Mouse (Mus musculus): ENCODE data around the gene Man1a. TPM values are rescaled to one million over a fixed set of nuclear protein-coding genes. Genes with fewer than 3 reads are reported as not detected.

Man1a gene
- polyA plus RNA-seq, 1 experiment from 2014 or later: 3.3 TPM

GRCm38 (mm10) chr10:53941597-53941996 lies 134.8 kb downstream of the Man1a start:
- Histone ChIP-seq H3K4me3 (ENCODE audit: low read depth, low read length) (no peak overlapping the region), H3K4me1 (ENCODE audit: control insufficient read depth, insufficient read depth, low read length) (no peaks in the 10 kb centered on the region), H3K9me3 (ENCODE audit: control insufficient read depth, low read length) (no peaks in the 10 kb centered on the region), H3K27me3 (ENCODE audit: control insufficient read depth, insufficient read depth, low read length) (no peaks in the 10 kb centered on the region), H3K9ac (ENCODE audit: low read length) (no peak overlapping the region), H3K36me3 (ENCODE audit: control insufficient read depth, insufficient read depth, low read length) (no peaks in the 10 kb centered on the region), H3K4me2 (ENCODE audit: low read depth, severe bottlenecking) (no peak overlapping the region), H3K27ac (replicated peaks; ENCODE audit: low read depth, low read length) (no peak overlapping the region)
- WGBS: 68% methylated on average over 7 of the region's 7 CpGs
- no peak for ATAC-seq (ENCODE audit: insufficient number of reproducible peaks, low FRiP score, low TSS enrichment, low read depth)
- no peak for DNase-seq (ENCODE audit: low spot score)

- Histone ChIP-seq H3K36me3 (ENCODE audit: control insufficient read depth, insufficient read depth, low read length) (no peaks in the 10 kb centered on the region), H3K27me3 (ENCODE audit: control insufficient read depth, insufficient read depth, low read length) (no peaks in the 10 kb centered on the region), H3K4me2 (ENCODE audit: low read depth, severe bottlenecking) (no peak overlapping the region), H3K9ac (ENCODE audit: low read length) (no peak overlapping the region), H3K4me1 (ENCODE audit: control insufficient read depth, insufficient read depth, low read length) (no peaks in the 10 kb centered on the region), H3K27ac (replicated peaks; ENCODE audit: low read depth, low read length) (no peak overlapping the region), H3K9me3 (ENCODE audit: control insufficient read depth, low read length) (no peaks in the 10 kb centered on the region), H3K4me3 (ENCODE audit: low read depth, low read length) (no peak overlapping the region)
- DNase-seq (ENCODE audit: low spot score) (no peak), ATAC-seq (ENCODE audit: insufficient number of reproducible peaks, low FRiP score, low TSS enrichment, low read depth) (no peak)
- WGBS: 88% methylated on average over 3 of the region's 3 CpGs
Measured at GRCm38 (mm10) chr10:53938199-53938598, 138.2 kb downstream of the Man1a start.

- Histone ChIP-seq H3K9ac (ENCODE audit: low read length) (no peak overlapping the region), H3K4me3 (ENCODE audit: low read depth, low read length) (no peak overlapping the region), H3K9me3 (ENCODE audit: control insufficient read depth, low read length) (no peaks in the 10 kb centered on the region), H3K27me3 (ENCODE audit: control insufficient read depth, insufficient read depth, low read length) (no peaks in the 10 kb centered on the region), H3K4me1 (ENCODE audit: control insufficient read depth, insufficient read depth, low read length) (no peaks in the 10 kb centered on the region), H3K27ac (replicated peaks; ENCODE audit: low read depth, low read length) (no peak overlapping the region), H3K36me3 (ENCODE audit: control insufficient read depth, insufficient read depth, low read length) (no peaks in the 10 kb centered on the region), H3K4me2 (ENCODE audit: low read depth, severe bottlenecking) (no peak overlapping the region)
- WGBS: 88% methylated on average over 3 of the region's 3 CpGs
- DNase-seq (ENCODE audit: low spot score): no peak
- no peak for ATAC-seq (ENCODE audit: insufficient number of reproducible peaks, low FRiP score, low TSS enrichment, low read depth)
Measured at GRCm38 (mm10) chr10:53936078-53936477, 140.3 kb downstream of the Man1a start.

GRCm38 (mm10) chr10:53929722-53930500 lies 146.5 kb downstream of the Man1a start:
- DNase-seq (ENCODE audit: low spot score) (no peak), ATAC-seq (ENCODE audit: insufficient number of reproducible peaks, low FRiP score, low TSS enrichment, low read depth) (no peak)
- H3K4me3 ChIP-seq (ENCODE audit: low read depth, low read length): no peak overlapping the region
- 85% methylated on average over 4 of the region's 4 CpGs for WGBS
- no peak overlapping the region for H3K27ac ChIP-seq (replicated peaks; ENCODE audit: low read depth, low read length)
- H3K4me1 ChIP-seq (ENCODE audit: control insufficient read depth, insufficient read depth, low read length): no peaks in the 10 kb centered on the region
- H3K9me3 ChIP-seq (ENCODE audit: control insufficient read depth, low read length): no peaks in the 10 kb centered on the region
- H3K9ac ChIP-seq (ENCODE audit: low read length): no peak overlapping the region
- H3K4me2 ChIP-seq (ENCODE audit: low read depth, severe bottlenecking): no peak overlapping the region
- H3K36me3 ChIP-seq (ENCODE audit: control insufficient read depth, insufficient read depth, low read length): no peaks in the 10 kb centered on the region
- no peaks in the 10 kb centered on the region for H3K27me3 ChIP-seq (ENCODE audit: control insufficient read depth, insufficient read depth, low read length)

GRCm38 (mm10) chr10:53927904-53928303 lies 148.5 kb downstream of the Man1a start:
- Histone ChIP-seq H3K27me3 (ENCODE audit: control insufficient read depth, insufficient read depth, low read length) (no peaks in the 10 kb centered on the region), H3K9me3 (ENCODE audit: control insufficient read depth, low read length) (no peaks in the 10 kb centered on the region), H3K4me3 (ENCODE audit: low read depth, low read length) (no peak overlapping the region), H3K27ac (replicated peaks; ENCODE audit: low read depth, low read length) (no peak overlapping the region), H3K9ac (ENCODE audit: low read length) (no peak overlapping the region), H3K4me1 (ENCODE audit: control insufficient read depth, insufficient read depth, low read length) (no peaks in the 10 kb centered on the region), H3K36me3 (ENCODE audit: control insufficient read depth, insufficient read depth, low read length) (no peaks in the 10 kb centered on the region), H3K4me2 (ENCODE audit: low read depth, severe bottlenecking) (no peak overlapping the region)
- ATAC-seq (ENCODE audit: insufficient number of reproducible peaks, low FRiP score, low TSS enrichment, low read depth): no peak
- WGBS: 89% methylated on average over 5 of the region's 5 CpGs
- DNase-seq (ENCODE audit: low spot score): no peak

- ATAC-seq (ENCODE audit: insufficient number of reproducible peaks, low FRiP score, low TSS enrichment, low read depth) (no peak), DNase-seq (ENCODE audit: low spot score) (no peak)
- Histone ChIP-seq H3K9ac (ENCODE audit: low read length) (no peak overlapping the region), H3K9me3 (ENCODE audit: control insufficient read depth, low read length) (no peaks in the 10 kb centered on the region), H3K36me3 (ENCODE audit: control insufficient read depth, insufficient read depth, low read length) (no peaks in the 10 kb centered on the region), H3K27ac (replicated peaks; ENCODE audit: low read depth, low read length) (no peak overlapping the region), H3K4me2 (ENCODE audit: low read depth, severe bottlenecking) (no peak overlapping the region), H3K4me3 (ENCODE audit: low read depth, low read length) (no peak overlapping the region), H3K27me3 (ENCODE audit: control insufficient read depth, insufficient read depth, low read length) (no peaks in the 10 kb centered on the region), H3K4me1 (ENCODE audit: control insufficient read depth, insufficient read depth, low read length) (no peaks in the 10 kb centered on the region)
- 88% methylated on average over 6 of the region's 6 CpGs for WGBS
Measured at GRCm38 (mm10) chr10:53925456-53925855, 151.0 kb downstream of the Man1a start.

- ATAC-seq (ENCODE audit: insufficient number of reproducible peaks, low FRiP score, low TSS enrichment, low read depth) (no peak), DNase-seq (ENCODE audit: low spot score) (no peak)
- Histone ChIP-seq H3K27ac (replicated peaks; ENCODE audit: low read depth, low read length) (no peak overlapping the region), H3K27me3 (ENCODE audit: control insufficient read depth, insufficient read depth, low read length) (no peaks in the 10 kb centered on the region), H3K4me1 (ENCODE audit: control insufficient read depth, insufficient read depth, low read length) (no peaks in the 10 kb centered on the region), H3K4me2 (ENCODE audit: low read depth, severe bottlenecking) (no peak overlapping the region), H3K9ac (ENCODE audit: low read length) (no peak overlapping the region), H3K36me3 (ENCODE audit: control insufficient read depth, insufficient read depth, low read length) (no peaks in the 10 kb centered on the region), H3K9me3 (ENCODE audit: control insufficient read depth, low read length) (no peaks in the 10 kb centered on the region), H3K4me3 (ENCODE audit: low read depth, low read length) (no peak overlapping the region)
- 87% methylated on average over 3 of the region's 3 CpGs for WGBS
Measured at GRCm38 (mm10) chr10:53922236-53922635, 154.2 kb downstream of the Man1a start.

- Histone ChIP-seq H3K4me3 (ENCODE audit: low read depth, low read length) (no peak overlapping the region), H3K4me1 (ENCODE audit: control insufficient read depth, insufficient read depth, low read length) (no peaks in the 10 kb centered on the region), H3K27ac (replicated peaks; ENCODE audit: low read depth, low read length) (no peak overlapping the region), H3K9me3 (ENCODE audit: control insufficient read depth, low read length) (no peaks in the 10 kb centered on the region), H3K36me3 (ENCODE audit: control insufficient read depth, insufficient read depth, low read length) (no peaks in the 10 kb centered on the region), H3K9ac (ENCODE audit: low read length) (no peak overlapping the region), H3K4me2 (ENCODE audit: low read depth, severe bottlenecking) (no peak overlapping the region), H3K27me3 (ENCODE audit: control insufficient read depth, insufficient read depth, low read length) (no peaks in the 10 kb centered on the region)
- ATAC-seq (ENCODE audit: insufficient number of reproducible peaks, low FRiP score, low TSS enrichment, low read depth) (no peak), DNase-seq (ENCODE audit: low spot score) (no peak)
- WGBS: 88% methylated on average over 3 of the region's 3 CpGs
Measured at GRCm38 (mm10) chr10:53917517-53917916, 158.9 kb downstream of the Man1a start.

- no peaks in the 10 kb centered on the region for H3K36me3 ChIP-seq (ENCODE audit: control insufficient read depth, insufficient read depth, low read length)
- H3K9ac ChIP-seq (ENCODE audit: low read length): no peak overlapping the region
- no peaks in the 10 kb centered on the region for H3K27me3 ChIP-seq (ENCODE audit: control insufficient read depth, insufficient read depth, low read length)
- H3K4me3 ChIP-seq (ENCODE audit: low read depth, low read length): no peak overlapping the region
- H3K4me1 ChIP-seq (ENCODE audit: control insufficient read depth, insufficient read depth, low read length): no peaks in the 10 kb centered on the region
- no peak overlapping the region for H3K27ac ChIP-seq (replicated peaks; ENCODE audit: low read depth, low read length)
- H3K9me3 ChIP-seq (ENCODE audit: control insufficient read depth, low read length): no peaks in the 10 kb centered on the region
- H3K4me2 ChIP-seq (ENCODE audit: low read depth, severe bottlenecking): no peak overlapping the region
- no peak for ATAC-seq (ENCODE audit: insufficient number of reproducible peaks, low FRiP score, low TSS enrichment, low read depth)
- DNase-seq (ENCODE audit: low spot score): no peak
- 93% methylated on average over 6 of the region's 6 CpGs for WGBS
Measured at GRCm38 (mm10) chr10:53915719-53916118, 160.7 kb downstream of the Man1a start.

All from limb, embryonic 11.5 days (tissue).